Mouse (Mus musculus) small intestine, adult 2 months (tissue): Measurements from ENCODE around the gene Hist1h2bl. TPM values are rescaled to one million over a fixed set of nuclear protein-coding genes. Genes with fewer than 3 reads are reported as not detected.
A peak's percentile ranks its signal among the peaks of the same experiment; 100 is the strongest.

Source experiments
- H3K27ac ChIP-seq: fragments of 200-500 bp; 2 replicates; pipeline ENCODE4 v1.5.1; 2012; ENCODE audit warnings: low read depth, low read length, control low read depth, inconsistent platforms; ENCODE audit not compliant: insufficient read depth
- H3K27me3 ChIP-seq: fragments of 200-500 bp; 2 replicates; pipeline ENCODE4 v1.6.1; 2012; ENCODE audit warnings: mild to moderate bottlenecking, moderate library complexity, low read length, inconsistent platforms; ENCODE audit not compliant: control insufficient read depth, insufficient read depth
- H3K36me3 ChIP-seq: fragments of 200-500 bp; 2 replicates; pipeline ENCODE4 v1.6.1; 2012; ENCODE audit warnings: mild to moderate bottlenecking, low read length, control low read depth, inconsistent platforms; ENCODE audit not compliant: control insufficient read depth, insufficient read depth
- H3K4me1 ChIP-seq: fragments of 200-500 bp; 2 replicates; pipeline ENCODE4 v1.6.1; 2012; ENCODE audit warnings: low read length, inconsistent platforms, mixed read lengths; ENCODE audit not compliant: control insufficient read depth, insufficient read depth, insufficient read length
- H3K4me3 ChIP-seq: fragments of 200-500 bp; 2 replicates; pipeline ENCODE4 v1.5.1; 2012; ENCODE audit warnings: low read depth, mild to moderate bottlenecking, control low read depth, inconsistent platforms, low read length, moderate library complexity
- CTCF ChIP-seq: fragments of 200-500 bp; IDR thresholded peaks from 2 replicates; pipeline ENCODE4 v1.5.1; 2012; ENCODE audit warnings: low read depth, mild to moderate bottlenecking, control low read depth, inconsistent platforms, low read length, moderate library complexity, mixed read lengths; ENCODE audit not compliant: insufficient replicate concordance, insufficient read length; ENCODE audit errors: extremely low read depth
- POLR2A ChIP-seq: fragments of 200-500 bp; IDR thresholded peaks from 2 replicates; pipeline ENCODE4 v1.6.1; 2012; ENCODE audit warnings: low read depth, mild to moderate bottlenecking, control low read depth, inconsistent platforms, low read length, moderate library complexity
- WGBS: fragments of 180-500 bp; shearing (Covaris S2); methylation state at CpG from one replicate; pipeline ENCODE4 v1.1.7; 2018; 5-methylcytosine and 5-hydroxymethylcytosine counted together
- polyA plus RNA-seq: library from polyadenylated mRNA; depleted of rRNA; stranded (reverse); fragments of >200 nt; gene quantifications from 2 replicates; pipeline ENCODE4 v1.2.3, GENCODE M21; 2012; rRNA removed

Gene Hist1h2bl
- polyA plus RNA-seq, 1 experiment = 15.7 TPM

DNA sequence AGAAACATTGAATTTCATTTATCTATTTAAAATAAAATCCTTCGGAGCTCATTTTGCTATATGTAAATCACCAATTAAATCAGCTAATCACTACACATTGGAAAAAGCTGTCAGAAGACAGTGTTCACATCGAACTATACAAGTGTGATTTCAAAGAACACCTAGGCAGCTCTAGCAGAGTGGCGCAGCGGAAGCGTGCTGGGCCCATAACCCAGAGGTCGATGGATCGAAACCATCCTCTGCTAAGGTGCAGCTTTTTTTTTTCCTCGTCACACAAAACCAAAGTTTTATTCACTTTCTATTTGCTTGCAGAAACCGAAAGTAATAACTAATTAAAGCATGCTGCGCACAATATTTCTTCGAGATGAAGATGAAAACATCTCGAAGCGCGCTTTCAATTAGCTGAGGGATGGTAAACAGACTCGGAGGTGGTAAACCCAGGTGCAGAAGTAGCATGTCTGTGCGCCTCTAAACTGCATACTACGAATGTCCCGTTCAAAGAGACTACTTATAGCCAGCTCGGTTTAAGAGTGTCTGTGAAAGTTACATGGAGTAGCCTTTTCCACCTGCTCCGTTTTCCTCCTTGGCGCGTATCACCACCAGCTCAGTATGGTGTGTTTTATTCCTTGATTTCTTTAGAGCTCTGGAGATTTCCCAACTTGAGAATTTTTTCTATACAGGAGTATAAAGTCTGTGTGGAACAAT lies 5.0 kb downstream of the Hist1h2bl start:
- peak overlapping the region; percentile 4 for H3K27ac ChIP-seq
- 3% methylated on average over 22 of the region's 22 CpGs for WGBS

DNA sequence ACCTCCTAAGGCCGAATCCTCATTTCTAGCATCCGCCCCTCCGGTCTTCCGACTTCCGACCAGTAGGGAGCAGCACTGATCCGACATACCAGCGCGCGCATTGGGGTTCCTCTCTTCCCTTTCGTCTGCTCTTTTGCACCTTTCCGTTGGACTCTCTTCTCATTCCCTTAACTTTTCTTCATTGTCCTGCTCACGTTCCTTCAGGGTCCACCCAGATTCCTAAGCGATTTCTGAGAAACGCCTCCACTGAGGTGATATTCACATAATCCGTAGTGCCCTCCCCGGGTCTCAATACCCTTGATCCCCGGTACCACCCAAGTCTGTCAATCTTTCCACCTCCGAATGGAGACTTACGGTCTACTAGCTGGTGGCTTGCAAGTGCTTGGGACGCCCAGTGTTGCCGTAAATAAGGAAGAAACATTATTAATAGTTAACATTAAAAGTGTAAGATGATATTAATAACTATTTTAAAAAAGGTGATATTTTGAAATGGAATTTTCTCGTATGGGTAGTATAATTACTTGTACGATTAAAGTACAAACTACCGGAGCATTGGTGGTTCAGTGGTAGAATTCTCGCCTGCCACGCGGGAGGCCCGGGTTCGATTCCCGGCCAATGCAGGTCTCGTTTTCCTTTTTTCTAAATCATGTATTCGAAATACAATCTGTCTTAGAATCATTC lies 5.8 kb downstream of the Hist1h2bl start:
- Histone ChIP-seq H3K27me3 (no peaks in the 10 kb centered on the region), H3K4me3 (peak overlapping the region; percentile 69), H3K36me3 (no peaks in the 10 kb centered on the region), H3K27ac (peak overlapping the region; percentile 41), H3K4me1 (peaks cover 4% of the 10 kb centered on the region; the same call in 1 of the 2 replicates)
- TF ChIP-seq CTCF (peak; percentile 87), POLR2A (no peak; the same call in 1 of the 2 replicates)
- WGBS = under 1% methylated on average over 32 of the region's 32 CpGs

More for the DNA sequence above, 5.0 kb downstream of the Hist1h2bl start:
- Histone ChIP-seq H3K4me3 (peak overlapping the region; percentile 10; the same call in 1 of the 2 replicates), H3K4me1 (peaks cover 8% of the 10 kb centered on the region; the same call in 1 of the 2 replicates), H3K27me3 (no peaks in the 10 kb centered on the region), H3K36me3 (no peaks in the 10 kb centered on the region)
- TF ChIP-seq CTCF = no peak
- no peak for TF ChIP-seq POLR2A

DNA sequence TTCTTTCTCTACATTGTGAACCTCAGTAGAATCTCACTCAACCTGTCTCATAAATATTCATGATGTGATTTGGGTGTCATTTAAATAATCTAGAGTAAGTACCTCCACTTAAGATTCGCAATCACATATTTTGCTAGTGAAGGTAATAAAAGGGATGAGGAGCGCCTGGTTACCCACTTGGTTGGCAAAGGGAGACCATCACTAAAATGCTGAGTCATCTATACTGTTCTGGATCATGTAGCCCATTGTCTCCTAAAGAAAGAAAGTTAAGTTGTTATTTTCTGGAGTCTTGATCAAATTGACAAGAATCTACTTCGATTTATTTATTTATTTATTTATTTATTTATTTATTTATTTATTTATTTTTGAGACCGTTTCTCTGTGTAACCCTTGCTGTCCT lies 9.3 kb downstream of the Hist1h2bl start:
- Histone ChIP-seq H3K27ac (no peak overlapping the region), H3K36me3 (no peaks in the 10 kb centered on the region), H3K4me3 (no peak overlapping the region), H3K27me3 (no peaks in the 10 kb centered on the region), H3K4me1 (no peaks in the 10 kb centered on the region)
- TF ChIP-seq CTCF (no peak), POLR2A (no peak)
- WGBS = 55% methylated on average over 4 of the region's 4 CpGs

- no peak within 1 kb of the TSS for H3K4me3 ChIP-seq
- no peaks in the 10 kb centered on the region for H3K27me3 ChIP-seq
- H3K4me1 ChIP-seq = no peaks in the 10 kb centered on the region
- H3K27ac ChIP-seq = no peak within 1 kb of the TSS
- no peak for TF ChIP-seq CTCF
- TF ChIP-seq POLR2A = no peak
- H3K36me3 ChIP-seq = no peaks in the 10 kb centered on the region
These were observed 18.1 kb downstream of the Hist1h2bl start, which contains the start of gene Olfr1359 for GRCm38 (mm10) chr13:21697811-21698210. Gene Olfr1359 (plus strand): TSS chr13:21698111.

- Histone ChIP-seq H3K4me3 (no peak within 1 kb of the TSS), H3K27ac (no peak within 1 kb of the TSS), H3K36me3 (no peaks in the 10 kb centered on the region), H3K4me1 (no peaks in the 10 kb centered on the region), H3K27me3 (no peaks in the 10 kb centered on the region)
- TF ChIP-seq POLR2A = no peak
- TF ChIP-seq CTCF = no peak
- 80% methylated on average over 2 of the region's 2 CpGs for WGBS
These were observed 38.6 kb downstream of the Hist1h2bl start, which contains the start of gene Olfr1360 for GRCm38 (mm10) chr13:21677305-21677704. Gene Olfr1360 (minus strand): TSS chr13:21677405.

Other genes starting within 250 kb of the Hist1h2bl start
- 0.08 TPM in 1 of 2 replicates, not detected in the other for gene Nkapl, start 247.6 kb downstream of the Hist1h2bl start, polyA plus RNA-seq
- gene Zkscan4, start 237.2 kb downstream of the Hist1h2bl start, polyA plus RNA-seq = 0.06 and 0.16 TPM in 2 replicates
- not detected in 2 replicates for gene Gm10065, start 236.7 kb downstream of the Hist1h2bl start, polyA plus RNA-seq
- gene AK157302, start 220.9 kb downstream of the Hist1h2bl start, polyA plus RNA-seq = 0.08 TPM in 1 of 2 replicates, not detected in the other
- 11.1 and 22.1 TPM in 2 replicates for gene Gm11273, start 214.7 kb downstream of the Hist1h2bl start, polyA plus RNA-seq
- gene Zkscan8, start 185.0 kb downstream of the Hist1h2bl start, polyA plus RNA-seq = 0.66 and 0.79 TPM in 2 replicates
- not detected in 2 replicates for gene Olfr1366, start 173.3 kb downstream of the Hist1h2bl start, polyA plus RNA-seq
- not detected in 2 replicates for gene Olfr1535, start 156.2 kb downstream of the Hist1h2bl start, polyA plus RNA-seq
- not detected in 2 replicates for gene Olfr1364, start 134.4 kb downstream of the Hist1h2bl start, polyA plus RNA-seq
- gene Olfr1362, start 102.1 kb downstream of the Hist1h2bl start, polyA plus RNA-seq = not detected in 2 replicates
- gene Olfr11, start 73.6 kb downstream of the Hist1h2bl start, polyA plus RNA-seq = not detected in 2 replicates
- not detected in 2 replicates for gene Olfr1361, start 52.8 kb downstream of the Hist1h2bl start, polyA plus RNA-seq
- gene Olfr1360, start 38.7 kb downstream of the Hist1h2bl start, polyA plus RNA-seq = not detected in 2 replicates
- gene Olfr1359, start 18.0 kb downstream of the Hist1h2bl start, polyA plus RNA-seq = not detected in 2 replicates
- gene Hist1h2ai, start 279 bp upstream of the Hist1h2bl start, polyA plus RNA-seq = 66.1 and 104 TPM in 2 replicates
- gene Hist1h3h, start 1.5 kb upstream of the Hist1h2bl start, polyA plus RNA-seq = 79.4 and 100 TPM in 2 replicates
- gene Hist1h2bm, start 5.9 kb upstream of the Hist1h2bl start, polyA plus RNA-seq = 4.7 and 7.1 TPM in 2 replicates
- 6.4 and 6.5 TPM in 2 replicates for gene Hist1h4j, start 18.9 kb upstream of the Hist1h2bl start, polyA plus RNA-seq
- gene Hist1h4k, start 34.4 kb upstream of the Hist1h2bl start, polyA plus RNA-seq = 35.5 and 55.4 TPM in 2 replicates
- 40.0 and 60.2 TPM in 2 replicates for gene Hist1h2ak, start 37.7 kb upstream of the Hist1h2bl start, polyA plus RNA-seq
- 13.6 and 21.8 TPM in 2 replicates for gene Hist1h2bn, start 38.0 kb upstream of the Hist1h2bl start, polyA plus RNA-seq
- 2.0 and 2.6 TPM in 2 replicates for gene Hist1h1b, start 64.5 kb upstream of the Hist1h2bl start, polyA plus RNA-seq
- gene Hist1h3i, start 67.2 kb upstream of the Hist1h2bl start, polyA plus RNA-seq = 57.4 and 74.0 TPM in 2 replicates
- 33.8 and 67.8 TPM in 2 replicates for gene Hist1h2an, start 71.1 kb upstream of the Hist1h2bl start, polyA plus RNA-seq
- gene Hist1h2bp, start 71.3 kb upstream of the Hist1h2bl start, polyA plus RNA-seq = 2.7 and 8.3 TPM in 2 replicates
- gene Hist1h2bq, start 94.1 kb upstream of the Hist1h2bl start, polyA plus RNA-seq = 31.1 and 32.0 TPM in 2 replicates
- not detected in 2 replicates for gene Hist1h2ao, start 94.3 kb upstream of the Hist1h2bl start, polyA plus RNA-seq
- gene Hist1h4m, start 95.6 kb upstream of the Hist1h2bl start, polyA plus RNA-seq = 16.0 TPM in 1 of 2 replicates, not detected in the other
- gene Hist1h4n, start 116.1 kb upstream of the Hist1h2bl start, polyA plus RNA-seq = 30.7 and 41.0 TPM in 2 replicates
- 1,042 and 2,404 TPM in 2 replicates for gene Hist1h2ap, start 117.4 kb upstream of the Hist1h2bl start, polyA plus RNA-seq
- gene Hist1h2br, start 117.6 kb upstream of the Hist1h2bl start, polyA plus RNA-seq = 27.4 and 35.4 TPM in 2 replicates
- 0.13 and 0.23 TPM in 2 replicates for gene Zfp184, start 229.0 kb upstream of the Hist1h2bl start, polyA plus RNA-seq